ENCODE assay signal across 13 mouse cellular contexts in the genomic region with DNA sequence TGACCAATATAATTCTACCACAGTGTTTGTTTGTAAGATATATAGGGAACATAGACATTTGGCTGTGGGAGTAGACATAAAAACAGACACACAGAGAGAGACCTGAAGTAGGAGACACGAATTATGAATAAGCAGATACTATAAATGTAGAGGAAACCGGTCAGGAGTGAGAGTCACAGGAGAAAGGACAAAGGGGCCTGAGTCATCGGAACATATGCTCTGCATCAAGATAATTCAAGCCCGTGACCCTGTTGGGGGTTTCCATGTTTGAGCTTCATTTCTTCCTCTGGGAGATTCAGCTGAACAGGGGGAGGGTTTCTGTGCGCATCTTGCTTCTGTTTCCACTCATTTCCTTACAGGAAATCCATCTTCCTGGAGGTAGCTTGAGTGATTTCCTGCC.
DNase-seq lines count a peak whose midpoint lies in the region; ATAC-seq and TF ChIP-seq lines count a peak whose summit lies in the region.
"Had no signal": no experiment of that assay in that cellular context is flagged by ENCODE, and none has a peak within 500 bp of the region (broad histone marks: within the 10 kb centered on the region; RNA-seq: fewer than 3 reads in every experiment).

No protein-coding gene starts in this region.

- H3K9ac ChIP-seq in heart, embryonic 16.5 days (ENCODE audit: low read length) = no peak overlapping the region
- no peak overlapping the region for H3K9ac ChIP-seq in limb, embryonic 14.5 days (ENCODE audit: low read depth, low read length, severe bottlenecking)
- H3K9ac ChIP-seq in embryonic facial prominence, embryonic 11.5 days (replicated peaks; ENCODE audit: low read length) = no peak overlapping the region
- H3K9ac ChIP-seq: forebrain, embryonic 12.5 days; hindbrain, embryonic 13.5 days; intestine, embryonic 15.5 days had no signal

- no peaks in the 10 kb centered on the region for H3K36me3 ChIP-seq in heart, embryonic 16.5 days (ENCODE audit: control insufficient read depth, insufficient read depth)
- H3K36me3 ChIP-seq in limb, embryonic 14.5 days (ENCODE audit: control insufficient read depth, insufficient read depth, low read length) = no peaks in the 10 kb centered on the region
- no peaks in the 10 kb centered on the region for H3K36me3 ChIP-seq in limb, embryonic 10.5 days
- no peaks in the 10 kb centered on the region for H3K36me3 ChIP-seq in embryonic facial prominence, embryonic 11.5 days (replicated peaks; ENCODE audit: control insufficient read depth, insufficient read depth, low read depth, low read length)
- H3K36me3 ChIP-seq: forebrain, embryonic 12.5 days; hindbrain, embryonic 13.5 days; intestine, embryonic 15.5 days had no signal

- no peak for TF ChIP-seq POLR2A in limb, embryonic 14.5 days (IDR thresholded peaks at IDR 0.05; ENCODE audit: borderline replicate concordance, extremely low read depth, insufficient read depth, insufficient read length)

- no peaks in the 10 kb centered on the region for H3K9me3 ChIP-seq in heart, embryonic 16.5 days (replicated peaks; ENCODE audit: control insufficient read depth, low read length)
- H3K9me3 ChIP-seq in limb, embryonic 14.5 days (ENCODE audit: control insufficient read depth, low read length) = no peaks in the 10 kb centered on the region
- no peaks in the 10 kb centered on the region for H3K9me3 ChIP-seq in limb, embryonic 10.5 days (replicated peaks)
- no peaks in the 10 kb centered on the region for H3K9me3 ChIP-seq in embryonic facial prominence, embryonic 11.5 days (replicated peaks; ENCODE audit: control insufficient read depth, low read length)
- H3K9me3 ChIP-seq: forebrain, embryonic 12.5 days; hindbrain, embryonic 13.5 days; intestine, embryonic 15.5 days had no signal

- 0 out of 2 replicates have a peak, but pooled peaks have one; percentile 52 for ATAC-seq in heart, embryonic 16.5 days (replicated peaks; ENCODE audit: extremely low read depth, insufficient read depth, low FRiP score)
- no peak for ATAC-seq in limb, embryonic 14.5 days (ENCODE audit: low FRiP score, low read depth)
- ATAC-seq in embryonic facial prominence, embryonic 11.5 days (replicated peaks; ENCODE audit: insufficient number of reproducible peaks, low FRiP score, low TSS enrichment, low read depth) = no peak
- ATAC-seq in activated CD4-positive, CD25-positive, alpha-beta regulatory T cell, adult 4 months = no peak
- ATAC-seq: intestine, embryonic 15.5 days; midbrain, embryonic 16.5 days had no signal

- no peak for DNase-seq in heart, adult 11 months
- DNase-seq in limb, embryonic 14.5 days (ENCODE audit: low spot score) = peak; percentile 18
- DNase-seq in limb, embryonic 10.5 days (ENCODE audit: low spot score) = no peak
- DNase-seq in brain, adult 2 months (ENCODE audit: low read depth, low spot score) = peak; percentile 31
- peak; percentile 58 for DNase-seq in embryonic facial prominence, embryonic 11.5 days (ENCODE audit: low spot score)
- DNase-seq: liver; lung, adult 18-20 months had no signal

- H3K4me2 ChIP-seq in heart, embryonic 16.5 days (ENCODE audit: low read depth, low read length) = no peak overlapping the region
- no peak overlapping the region for H3K4me2 ChIP-seq in limb, embryonic 14.5 days (replicated peaks; ENCODE audit: low read depth, low read length, severe bottlenecking)
- H3K4me2 ChIP-seq in embryonic facial prominence, embryonic 11.5 days (ENCODE audit: low read depth, low read length) = no peak overlapping the region
- H3K4me2 ChIP-seq: forebrain, embryonic 12.5 days; hindbrain, embryonic 13.5 days; intestine, embryonic 15.5 days had no signal

- H3K4me3 ChIP-seq in heart, embryonic 16.5 days (ENCODE audit: low read length) = no peak overlapping the region
- H3K4me3 ChIP-seq in limb, embryonic 14.5 days (replicated peaks; ENCODE audit: low read length) = no peak overlapping the region
- no peak overlapping the region for H3K4me3 ChIP-seq in limb, embryonic 10.5 days
- no peak overlapping the region for H3K4me3 ChIP-seq in embryonic facial prominence, embryonic 11.5 days (ENCODE audit: low read depth, low read length)
- H3K4me3 ChIP-seq: forebrain, embryonic 12.5 days; hindbrain, embryonic 13.5 days; intestine, embryonic 15.5 days had no signal

- H3K27ac ChIP-seq in heart, embryonic 16.5 days (ENCODE audit: low read length) = no peak overlapping the region
- H3K27ac ChIP-seq in limb, embryonic 14.5 days (replicated peaks; ENCODE audit: low read depth, low read length) = no peak overlapping the region
- no peak overlapping the region for H3K27ac ChIP-seq in limb, embryonic 10.5 days
- no peak overlapping the region for H3K27ac ChIP-seq in embryonic facial prominence, embryonic 11.5 days (replicated peaks; ENCODE audit: low read depth, low read length)
- H3K27ac ChIP-seq: forebrain, embryonic 12.5 days; hindbrain, embryonic 13.5 days; intestine, embryonic 15.5 days had no signal

- no peaks in the 10 kb centered on the region for H3K4me1 ChIP-seq in heart, embryonic 16.5 days (ENCODE audit: control insufficient read depth, insufficient read depth, low read length)
- no peaks in the 10 kb centered on the region for H3K4me1 ChIP-seq in limb, embryonic 14.5 days (ENCODE audit: control insufficient read depth, insufficient read depth, low read length)
- H3K4me1 ChIP-seq in limb, embryonic 10.5 days = no peaks in the 10 kb centered on the region
- H3K4me1 ChIP-seq in embryonic facial prominence, embryonic 11.5 days (ENCODE audit: control insufficient read depth, insufficient read depth, low read length) = no peaks in the 10 kb centered on the region
- H3K4me1 ChIP-seq: forebrain, embryonic 12.5 days; intestine, embryonic 15.5 days had no signal

- 55% methylated on average over 5 of the region's 5 CpGs for WGBS in heart, embryonic 16.5 days
- 64% methylated on average over 5 of the region's 5 CpGs for WGBS in limb, embryonic 14.5 days
- WGBS in limb, embryonic 10.5 days = 76% methylated on average over 5 of the region's 5 CpGs
- WGBS in embryonic facial prominence, embryonic 11.5 days = 42% methylated on average over 5 of the region's 5 CpGs

- no peaks in the 10 kb centered on the region for H3K27me3 ChIP-seq in heart, embryonic 16.5 days (ENCODE audit: control insufficient read depth, insufficient read depth, low read length)
- H3K27me3 ChIP-seq in limb, embryonic 14.5 days (ENCODE audit: control insufficient read depth, insufficient read depth, low read length) = no peaks in the 10 kb centered on the region
- H3K27me3 ChIP-seq in limb, embryonic 10.5 days (ENCODE audit: low read depth, poor library complexity, severe bottlenecking) = no peaks in the 10 kb centered on the region
- no peaks in the 10 kb centered on the region for H3K27me3 ChIP-seq in embryonic facial prominence, embryonic 11.5 days (ENCODE audit: control insufficient read depth, insufficient read depth, low read length)
- H3K27me3 ChIP-seq: forebrain, embryonic 12.5 days; hindbrain, embryonic 13.5 days; intestine, embryonic 15.5 days had no signal

Comparison
In these comparisons a context has a peak if more than half of its experiments do, and no peak if none do; other contexts are left out.
1. DNase-seq: peak in limb, embryonic 14.5 days (single experiment), brain, adult 2 months (single experiment) and embryonic facial prominence, embryonic 11.5 days (single experiment); none in heart, adult 11 months (single experiment) and limb, embryonic 10.5 days (single experiment).